Mouse (Mus musculus) forebrain, embryonic 15.5 days (tissue): Measurements from ENCODE around the gene Crispld2. TPM values are rescaled to one million over a fixed set of nuclear protein-coding genes. Genes with fewer than 3 reads are reported as not detected.

Source experiments
- ATAC-seq: fragments of 200-750 bp; cut with Nextera tagmentation; replicated peaks from 2 replicates; pipeline ENCODE4 v1.8.0; 2017; ENCODE audit warnings: mild to moderate bottlenecking, moderate TSS enrichment, moderate library complexity
- H3K27ac ChIP-seq: fragments of 300-500 bp; sonication (generic); replicated peaks from 2 replicates; pipeline ENCODE4 v1.5.1; 2015; ENCODE audit warnings: mild to moderate bottlenecking, inconsistent platforms
- H3K27me3 ChIP-seq: fragments of 300-500 bp; sonication (generic); 2 replicates; pipeline ENCODE4 v1.6.1; 2015; ENCODE audit warnings: inconsistent platforms
- H3K36me3 ChIP-seq: fragments of 300-500 bp; sonication (generic); 2 replicates; pipeline ENCODE4 v1.6.1; 2015; ENCODE audit warnings: mild to moderate bottlenecking, inconsistent platforms
- H3K4me1 ChIP-seq: fragments of 300-500 bp; sonication (generic); 2 replicates; pipeline ENCODE4 v1.6.1; 2015; ENCODE audit warnings: inconsistent platforms
- H3K4me2 ChIP-seq: fragments of 300-500 bp; sonication (generic); replicated peaks from 2 replicates; pipeline ENCODE4 v1.6.1; 2015; ENCODE audit warnings: mild to moderate bottlenecking, inconsistent platforms
- H3K4me3 ChIP-seq: fragments of 300-500 bp; sonication (generic); 2 replicates; pipeline ENCODE4 v1.5.1; 2015; ENCODE audit warnings: mild to moderate bottlenecking, inconsistent platforms
- H3K9ac ChIP-seq: fragments of 300-500 bp; sonication (generic); replicated peaks from 2 replicates; pipeline ENCODE4 v1.6.1; 2015; ENCODE audit warnings: mild to moderate bottlenecking, inconsistent platforms
- H3K9me3 ChIP-seq: fragments of 300-500 bp; sonication (generic); 2 replicates; pipeline ENCODE4 v1.6.1; 2016; ENCODE audit warnings: inconsistent platforms
- WGBS: fragments of 180-500 bp; shearing (Covaris S2); methylation state at CpG from one replicate; pipeline ENCODE4 v1.1.7; 2015; ENCODE audit warnings: mixed read lengths; 5-methylcytosine and 5-hydroxymethylcytosine counted together
- polyA plus RNA-seq: library from polyadenylated mRNA; unstranded; fragments of >200 nt; fragmentation: Nextera tagmentation; extraction: Ambion mirVana; gene quantifications from 2 replicates; pipeline ENCODE4 v1.2.1, GENCODE M21; 2015

The Crispld2 gene
- polyA plus RNA-seq, 1 experiment from 2014 or later, result 1.2 TPM

GRCm38 (mm10) chr8:120017786-120018185 lies 25.5 kb downstream of the Crispld2 start:
- Histone ChIP-seq H3K4me2 (no peak overlapping the region), H3K4me1 (no peaks in the 10 kb centered on the region), H3K27me3 (no peaks in the 10 kb centered on the region), H3K27ac (no peak overlapping the region), H3K4me3 (no peak overlapping the region), H3K9me3 (no peaks in the 10 kb centered on the region), H3K36me3 (no peaks in the 10 kb centered on the region), H3K9ac (no peak overlapping the region)
- no peak for ATAC-seq
- 96% methylated on average over 6 of the region's 6 CpGs for WGBS

- Histone ChIP-seq H3K27me3 (no peaks in the 10 kb centered on the region), H3K27ac (no peak overlapping the region), H3K4me3 (no peak overlapping the region), H3K9me3 (no peaks in the 10 kb centered on the region), H3K4me1 (no peaks in the 10 kb centered on the region), H3K4me2 (no peak overlapping the region), H3K9ac (no peak overlapping the region), H3K36me3 (no peaks in the 10 kb centered on the region)
- WGBS, result 55% methylated on average over 6 of the region's 6 CpGs
- ATAC-seq, result no peak
Observed at GRCm38 (mm10) chr8:120018379-120018778, 26.1 kb downstream of the Crispld2 start.

GRCm38 (mm10) chr8:120019297-120019696 lies 27.1 kb downstream of the Crispld2 start:
- ATAC-seq, result no peak
- 78% methylated on average over 5 of the region's 5 CpGs for WGBS

GRCm38 (mm10) chr8:120020298-120020697 lies 28.1 kb downstream of the Crispld2 start:
- H3K27ac ChIP-seq, result no peak overlapping the region
- H3K4me1 ChIP-seq, result no peaks in the 10 kb centered on the region
- no peak for ATAC-seq
- no peak overlapping the region for H3K4me2 ChIP-seq
- H3K9me3 ChIP-seq, result no peaks in the 10 kb centered on the region
- 68% methylated on average over 7 of the region's 7 CpGs for WGBS
- no peaks in the 10 kb centered on the region for H3K36me3 ChIP-seq
- H3K4me3 ChIP-seq, result no peak overlapping the region
- no peak overlapping the region for H3K9ac ChIP-seq
- no peaks in the 10 kb centered on the region for H3K27me3 ChIP-seq

More at GRCm38 (mm10) chr8:120019297-120019696, 27.1 kb downstream of the Crispld2 start:
- H3K9me3 ChIP-seq, result no peaks in the 10 kb centered on the region
- no peak overlapping the region for H3K4me2 ChIP-seq
- no peaks in the 10 kb centered on the region for H3K4me1 ChIP-seq
- H3K36me3 ChIP-seq, result no peaks in the 10 kb centered on the region
- no peak overlapping the region for H3K27ac ChIP-seq
- H3K9ac ChIP-seq, result no peak overlapping the region
- H3K4me3 ChIP-seq, result no peak overlapping the region
- H3K27me3 ChIP-seq, result no peaks in the 10 kb centered on the region

GRCm38 (mm10) chr8:120026199-120026598 lies 34.0 kb downstream of the Crispld2 start:
- Histone ChIP-seq H3K9me3 (no peaks in the 10 kb centered on the region), H3K9ac (no peak overlapping the region), H3K27ac (no peak overlapping the region), H3K36me3 (no peaks in the 10 kb centered on the region), H3K4me2 (no peak overlapping the region), H3K4me3 (no peak overlapping the region), H3K27me3 (no peaks in the 10 kb centered on the region), H3K4me1 (no peaks in the 10 kb centered on the region)
- no peak for ATAC-seq
- 93% methylated on average over 5 of the region's 5 CpGs for WGBS

- 90% methylated on average over 6 of the region's 6 CpGs for WGBS
Observed at GRCm38 (mm10) chr8:120026991-120027390, 34.8 kb downstream of the Crispld2 start.

GRCm38 (mm10) chr8:120030447-120030846 lies 38.2 kb downstream of the Crispld2 start:
- WGBS, result 77% methylated on average over 5 of the region's 5 CpGs
- Histone ChIP-seq H3K9me3 (no peaks in the 10 kb centered on the region), H3K27ac (no peak overlapping the region), H3K4me2 (no peak overlapping the region), H3K4me3 (no peak overlapping the region), H3K9ac (no peak overlapping the region), H3K36me3 (no peaks in the 10 kb centered on the region), H3K4me1 (no peaks in the 10 kb centered on the region), H3K27me3 (no peaks in the 10 kb centered on the region)
- ATAC-seq, result no peak

More at GRCm38 (mm10) chr8:120026991-120027390, 34.8 kb downstream of the Crispld2 start:
- Histone ChIP-seq H3K36me3 (no peaks in the 10 kb centered on the region), H3K4me2 (no peak overlapping the region), H3K9ac (no peak overlapping the region), H3K27ac (no peak overlapping the region), H3K9me3 (no peaks in the 10 kb centered on the region), H3K4me1 (no peaks in the 10 kb centered on the region), H3K27me3 (no peaks in the 10 kb centered on the region), H3K4me3 (no peak overlapping the region)
- no peak for ATAC-seq

GRCm38 (mm10) chr8:120032549-120033208 lies 40.4 kb downstream of the Crispld2 start:
- H3K27ac ChIP-seq, result no peak overlapping the region
- H3K4me3 ChIP-seq, result no peak overlapping the region
- no peak for ATAC-seq
- no peak overlapping the region for H3K9ac ChIP-seq
- H3K4me2 ChIP-seq, result no peak overlapping the region
- no peaks in the 10 kb centered on the region for H3K36me3 ChIP-seq
- no peaks in the 10 kb centered on the region for H3K9me3 ChIP-seq
- no peaks in the 10 kb centered on the region for H3K4me1 ChIP-seq
- WGBS, result 81% methylated on average over 5 of the region's 5 CpGs
- no peaks in the 10 kb centered on the region for H3K27me3 ChIP-seq

GRCm38 (mm10) chr8:120034471-120034870 lies 42.2 kb downstream of the Crispld2 start:
- 30% methylated on average over 6 of the region's 6 CpGs for WGBS
- Histone ChIP-seq H3K36me3 (no peaks in the 10 kb centered on the region), H3K27me3 (no peaks in the 10 kb centered on the region), H3K4me2 (no peak overlapping the region), H3K9me3 (no peaks in the 10 kb centered on the region), H3K4me1 (no peaks in the 10 kb centered on the region), H3K27ac (no peak overlapping the region), H3K9ac (no peak overlapping the region), H3K4me3 (no peak overlapping the region)
- no peak for ATAC-seq

GRCm38 (mm10) chr8:120036111-120036510 lies 43.9 kb downstream of the Crispld2 start:
- H3K4me1 ChIP-seq, result no peaks in the 10 kb centered on the region
- 46% methylated on average over 9 of the region's 9 CpGs for whole genome bisulfite sequencing
- no peaks in the 10 kb centered on the region for H3K9me3 ChIP-seq
- H3K4me3 ChIP-seq, result no peak overlapping the region
- no peaks in the 10 kb centered on the region for H3K36me3 ChIP-seq
- no peak overlapping the region for H3K27ac ChIP-seq
- ATAC-seq, result no peak
- H3K27me3 ChIP-seq, result no peaks in the 10 kb centered on the region
- H3K4me2 ChIP-seq, result no peak overlapping the region
- H3K9ac ChIP-seq, result no peak overlapping the region

- H3K4me1 ChIP-seq, result no peaks in the 10 kb centered on the region
- no peaks in the 10 kb centered on the region for H3K9me3 ChIP-seq
- H3K27ac ChIP-seq, result no peak overlapping the region
- WGBS, result 82% methylated on average over 4 of the region's 4 CpGs
- no peaks in the 10 kb centered on the region for H3K36me3 ChIP-seq
- H3K4me3 ChIP-seq, result no peak overlapping the region
- no peak overlapping the region for H3K4me2 ChIP-seq
- no peaks in the 10 kb centered on the region for H3K27me3 ChIP-seq
- ATAC-seq, result no peak
- no peak overlapping the region for H3K9ac ChIP-seq
Observed at GRCm38 (mm10) chr8:120036578-120036977, 44.3 kb downstream of the Crispld2 start.

GRCm38 (mm10) chr8:120037199-120037598 lies 45.0 kb downstream of the Crispld2 start:
- Histone ChIP-seq H3K4me1 (no peaks in the 10 kb centered on the region), H3K4me2 (no peak overlapping the region), H3K27me3 (no peaks in the 10 kb centered on the region), H3K27ac (no peak overlapping the region), H3K4me3 (no peak overlapping the region), H3K9me3 (no peaks in the 10 kb centered on the region), H3K36me3 (no peaks in the 10 kb centered on the region), H3K9ac (no peak overlapping the region)
- no peak for ATAC-seq
- WGBS, result 87% methylated on average over 15 of the region's 15 CpGs

- Histone ChIP-seq H3K36me3 (no peaks in the 10 kb centered on the region), H3K9me3 (no peaks in the 10 kb centered on the region), H3K4me1 (no peaks in the 10 kb centered on the region), H3K27me3 (no peaks in the 10 kb centered on the region), H3K9ac (no peak overlapping the region), H3K4me2 (no peak overlapping the region), H3K27ac (no peak overlapping the region), H3K4me3 (no peak overlapping the region)
- 84% methylated on average over 8 of the region's 8 CpGs for WGBS
- ATAC-seq, result no peak
Observed at GRCm38 (mm10) chr8:120037611-120038010, 45.4 kb downstream of the Crispld2 start.
